Mouse (Mus musculus): ENCODE measurements around the gene Alyref.
"Not testable (repeated sequence)": the region's sequence is repeated elsewhere in the genome, so short reads cannot be mapped to it uniquely, and the experiment has no call there.

DNA sequence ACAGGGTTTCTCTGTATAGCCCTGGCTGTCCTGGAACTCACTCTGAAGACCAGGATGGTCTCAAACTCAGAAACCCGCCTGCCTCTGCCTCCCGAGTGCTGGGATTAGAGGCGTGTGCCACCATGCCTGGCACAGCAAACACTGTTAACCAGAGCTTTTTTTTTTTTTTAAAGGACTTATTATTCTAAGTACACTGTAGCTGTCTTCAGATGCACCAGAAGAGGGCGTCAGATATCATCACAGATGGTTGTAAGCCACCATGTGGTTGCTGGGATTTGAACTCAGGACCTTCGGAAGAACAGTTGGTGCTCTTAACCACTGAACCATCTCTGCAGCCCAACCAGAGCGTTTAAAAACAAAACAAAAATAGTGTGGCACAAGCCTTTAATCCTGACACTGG lies 39.3 kb downstream of the Alyref start:
- TF ChIP-seq CTCF (IDR thresholded peaks at IDR 0.05; ENCODE audit: control insufficient read depth, insufficient read depth, insufficient read length); USF1 (IDR thresholded peaks at IDR 0.05; ENCODE audit: low read depth); MAX (IDR thresholded peaks at IDR 0.05); CEBPB (IDR thresholded peaks at IDR 0.05; ENCODE audit: low read depth): not testable (repeated sequence)
